Mouse (Mus musculus): ENCODE data around the gene Ssh1.

DNA sequence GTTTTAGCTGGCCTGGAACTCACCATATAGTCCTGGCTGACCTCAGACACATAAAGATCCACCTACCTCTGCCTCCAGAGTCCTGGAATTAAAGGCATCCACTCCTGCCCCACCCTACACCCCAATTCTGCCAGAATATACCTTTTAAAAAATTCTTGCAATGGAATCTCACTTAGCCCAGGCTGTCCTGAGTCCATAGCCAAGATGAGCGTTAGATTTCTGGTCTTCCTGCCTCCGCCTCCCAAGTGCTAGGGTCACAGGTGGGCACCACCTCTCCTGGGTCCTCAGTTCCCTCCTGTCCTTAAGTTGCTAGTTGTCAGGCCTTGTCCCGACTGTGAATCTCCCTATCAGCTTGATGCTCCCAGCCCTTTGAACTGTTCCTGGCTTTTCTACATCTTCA, 61.4 kb downstream of the Ssh1 start:
- TF ChIP-seq MAX (IDR thresholded peaks at IDR 0.05; ENCODE audit: low read length) (no peak), EP300 (IDR thresholded peaks at IDR 0.05; ENCODE audit: low read length) (no peak), TCF12 (IDR thresholded peaks at IDR 0.05; ENCODE audit: low read depth, low read length) (no peak), CHD2 (IDR thresholded peaks at IDR 0.05; ENCODE audit: low read length) (no peak)

Measured in CH12.LX (cell line).